Mouse (Mus musculus): ENCODE data around the gene Tlx2.
A peak's percentile ranks its signal among the peaks of the same experiment; 100 is the strongest.

Gene Tlx2

GRCm38 (mm10) chr6:83070247-83070310 lies at the start of gene Tlx2:
Gene Tlx2 (minus strand): TSS chr6:83070293.
- no peak for DNase-seq

- peak; percentile 70 for DNase-seq
These were observed 49.6 kb upstream of the Tlx2 start for GRCm38 (mm10) chr6:83119734-83120051.

DNA sequence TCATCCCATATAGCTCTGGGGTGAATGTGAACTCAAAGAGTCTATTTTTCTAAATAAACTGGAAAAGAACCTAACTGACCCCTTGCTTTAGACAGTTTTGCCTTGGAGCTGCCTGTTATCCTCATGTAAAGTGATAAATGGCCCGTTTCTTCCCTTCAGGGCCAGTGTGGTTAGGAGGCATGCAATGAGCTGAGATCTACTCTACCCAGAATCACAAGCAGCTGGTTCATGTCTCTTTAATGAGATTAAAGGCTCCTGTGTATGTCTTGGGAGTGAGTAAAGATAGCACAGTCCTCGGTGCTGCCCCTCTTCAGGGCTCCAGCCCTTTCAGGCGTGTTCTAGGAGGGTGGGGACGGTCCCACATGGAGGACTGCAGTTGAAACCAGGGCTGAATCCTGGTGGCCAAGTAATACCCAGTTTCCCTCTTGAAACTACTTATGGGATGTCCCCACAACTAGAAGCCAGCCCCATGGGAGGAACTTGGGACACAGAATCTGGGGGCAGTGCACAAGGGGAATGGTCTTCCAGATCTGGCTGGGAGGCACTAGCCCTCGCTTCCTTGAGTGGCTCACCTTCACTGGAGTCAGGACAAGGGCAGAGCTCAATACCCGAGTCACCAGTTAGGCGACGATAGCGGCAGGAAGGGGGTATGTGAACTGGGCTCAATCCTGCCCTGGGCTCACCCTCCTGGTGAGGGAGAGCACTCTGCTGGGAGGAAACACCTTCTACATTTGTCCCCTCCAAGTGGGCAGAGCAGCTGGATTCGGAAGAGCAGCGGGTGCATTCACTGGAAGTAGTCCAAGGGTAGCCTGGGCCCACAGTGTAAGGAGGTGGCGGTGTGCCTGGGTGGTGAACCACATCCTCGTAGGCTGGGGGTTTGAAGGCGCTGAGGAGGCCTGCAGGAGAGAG lies 49.0 kb upstream of the Tlx2 start:
- DNase-seq = no peak

- no peak for DNase-seq
These were observed 48.3 kb upstream of the Tlx2 start for GRCm38 (mm10) chr6:83118369-83118768.

DNA sequence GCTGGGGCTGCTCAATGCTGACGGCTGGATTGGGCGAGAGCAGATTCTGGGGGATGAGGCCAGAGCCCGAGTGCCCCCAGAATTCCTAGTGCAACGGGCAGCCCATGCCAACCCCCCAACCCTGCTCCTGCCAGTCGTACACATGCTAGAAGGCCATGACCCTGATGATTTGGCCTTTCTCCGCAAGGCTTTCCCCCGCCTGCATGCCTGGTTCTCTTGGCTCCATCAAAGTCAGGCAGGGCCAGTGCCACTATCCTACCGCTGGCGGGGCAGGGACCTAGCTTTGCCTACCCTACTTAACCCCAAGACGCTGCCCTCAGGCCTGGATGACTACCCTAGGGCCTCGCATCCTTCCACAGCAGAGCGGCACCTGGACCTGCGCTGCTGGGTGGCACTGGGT lies 47.5 kb upstream of the Tlx2 start:
- DNase-seq = no peak

DNA sequence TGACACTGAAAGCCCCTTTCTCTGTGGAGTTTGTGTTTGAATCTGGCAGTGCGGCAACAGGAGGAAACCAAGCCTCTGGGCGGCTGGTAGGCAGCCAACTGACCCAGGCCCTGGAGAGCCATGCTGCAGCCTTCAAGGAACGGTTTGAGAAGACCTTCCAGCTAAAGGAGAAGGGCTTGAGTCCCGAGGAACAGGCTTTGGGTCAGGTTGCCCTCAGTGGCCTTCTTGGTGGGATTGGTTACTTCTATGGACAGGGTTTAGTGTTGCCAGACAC lies 47.0 kb upstream of the Tlx2 start:
- DNase-seq = no peak

DNA sequence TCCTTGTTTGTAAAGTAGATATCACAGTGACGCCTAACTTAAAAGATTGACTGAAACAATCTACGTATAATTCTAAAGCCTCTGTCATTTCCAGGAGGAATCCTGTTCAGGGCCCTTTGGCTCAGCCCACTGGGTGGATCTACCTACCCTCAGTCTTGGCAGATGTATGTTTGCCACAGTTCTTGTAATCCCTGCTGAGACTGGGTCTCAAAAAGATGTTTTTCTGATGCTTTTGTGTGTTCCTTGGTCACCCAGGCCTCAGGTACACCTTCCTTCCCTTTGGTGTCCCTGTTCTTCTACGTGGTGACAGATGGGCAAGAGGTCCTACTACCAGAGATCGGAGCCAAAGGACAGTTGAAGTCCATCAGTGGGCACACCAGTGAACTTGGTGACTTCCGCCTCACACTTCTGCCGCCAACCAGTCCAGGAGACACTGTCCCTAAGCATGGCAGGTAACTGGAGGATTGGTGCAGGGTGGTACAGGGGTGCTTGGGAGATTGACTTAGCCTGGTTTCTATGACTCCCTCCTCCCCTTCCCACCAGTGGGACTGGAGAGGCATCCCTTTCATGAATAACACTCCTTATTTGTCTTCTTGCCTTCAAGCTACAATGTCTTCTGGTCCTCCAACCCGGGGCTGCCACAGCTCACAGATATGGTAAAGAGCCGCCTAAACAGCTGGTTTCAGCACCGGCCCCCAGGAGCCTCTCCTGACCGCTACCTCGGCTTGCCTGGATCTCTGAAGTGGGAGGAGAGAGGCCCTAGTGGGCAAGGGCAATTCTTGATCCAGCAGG lies 46.5 kb upstream of the Tlx2 start:
- no peak for DNase-seq

DNA sequence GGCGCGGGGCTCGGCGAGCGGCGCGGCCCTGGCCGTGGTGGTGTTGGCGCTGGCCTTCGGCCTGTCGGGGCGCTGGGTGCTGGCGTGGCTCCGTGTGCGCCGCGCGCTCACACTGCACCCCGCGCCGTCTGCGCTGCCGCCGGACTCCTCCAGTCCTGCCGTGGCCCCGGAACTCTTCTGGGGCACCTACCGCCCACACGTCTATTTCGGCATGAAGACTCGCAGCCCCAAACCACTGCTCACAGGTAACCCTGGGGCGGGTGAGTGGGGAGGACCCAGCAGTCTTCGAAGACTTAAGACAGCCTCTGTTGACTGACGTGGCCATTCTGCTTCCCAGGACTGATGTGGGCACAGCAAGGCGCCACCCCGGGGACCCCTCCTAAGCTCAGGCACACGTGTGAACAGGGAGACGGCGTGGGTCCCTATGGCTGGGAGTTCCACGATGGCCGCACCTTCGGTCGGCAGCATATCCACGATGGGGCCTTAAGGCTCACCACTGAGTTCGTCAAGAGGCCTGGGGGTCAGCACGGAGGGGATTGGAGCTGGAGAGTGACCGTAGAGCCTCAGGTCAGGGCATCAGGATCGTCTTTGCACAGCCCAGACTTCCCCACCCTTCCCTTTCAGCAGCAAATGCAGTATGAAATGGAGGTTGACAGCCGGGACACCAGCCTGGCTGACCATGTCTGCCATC lies 45.7 kb upstream of the Tlx2 start:
- DNase-seq = peak; percentile 67

- peak; percentile 91 for DNase-seq
These were observed 45.0 kb upstream of the Tlx2 start, which contains the start of gene Mogs for GRCm38 (mm10) chr6:83115011-83115671. Gene Mogs (plus strand): TSS chr6:83115496.

DNA sequence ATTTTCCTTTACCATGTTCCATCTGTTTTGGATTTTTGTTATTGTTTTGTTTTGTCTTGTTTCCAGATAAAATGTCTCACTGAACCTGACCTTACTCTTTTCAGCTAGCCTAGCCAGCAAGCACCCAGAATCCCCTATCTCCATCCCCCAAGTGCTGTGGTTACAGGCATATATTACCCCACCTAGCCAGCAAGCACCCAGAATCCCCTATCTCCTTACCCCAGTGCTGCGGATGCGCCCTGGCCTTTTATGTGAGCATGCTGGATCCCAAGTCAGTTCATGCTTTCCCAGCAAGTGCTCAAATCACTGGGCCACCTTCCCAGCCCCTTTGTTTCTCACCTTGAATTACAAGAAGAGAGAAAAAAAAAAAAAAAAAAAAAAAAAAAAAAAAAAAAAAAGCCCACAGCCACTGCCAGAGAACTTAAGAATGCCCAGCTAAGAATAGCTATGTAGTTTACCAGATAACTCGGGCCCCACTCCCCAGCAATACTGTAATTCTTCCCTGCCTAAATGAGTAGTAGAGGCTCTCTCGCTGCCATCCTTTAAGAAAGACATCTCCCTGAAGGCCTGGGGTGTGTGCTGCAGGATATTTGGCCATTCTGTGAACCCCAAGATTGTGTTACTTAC lies 41.5 kb upstream of the Tlx2 start:
- peak; percentile 14 for DNase-seq

DNA sequence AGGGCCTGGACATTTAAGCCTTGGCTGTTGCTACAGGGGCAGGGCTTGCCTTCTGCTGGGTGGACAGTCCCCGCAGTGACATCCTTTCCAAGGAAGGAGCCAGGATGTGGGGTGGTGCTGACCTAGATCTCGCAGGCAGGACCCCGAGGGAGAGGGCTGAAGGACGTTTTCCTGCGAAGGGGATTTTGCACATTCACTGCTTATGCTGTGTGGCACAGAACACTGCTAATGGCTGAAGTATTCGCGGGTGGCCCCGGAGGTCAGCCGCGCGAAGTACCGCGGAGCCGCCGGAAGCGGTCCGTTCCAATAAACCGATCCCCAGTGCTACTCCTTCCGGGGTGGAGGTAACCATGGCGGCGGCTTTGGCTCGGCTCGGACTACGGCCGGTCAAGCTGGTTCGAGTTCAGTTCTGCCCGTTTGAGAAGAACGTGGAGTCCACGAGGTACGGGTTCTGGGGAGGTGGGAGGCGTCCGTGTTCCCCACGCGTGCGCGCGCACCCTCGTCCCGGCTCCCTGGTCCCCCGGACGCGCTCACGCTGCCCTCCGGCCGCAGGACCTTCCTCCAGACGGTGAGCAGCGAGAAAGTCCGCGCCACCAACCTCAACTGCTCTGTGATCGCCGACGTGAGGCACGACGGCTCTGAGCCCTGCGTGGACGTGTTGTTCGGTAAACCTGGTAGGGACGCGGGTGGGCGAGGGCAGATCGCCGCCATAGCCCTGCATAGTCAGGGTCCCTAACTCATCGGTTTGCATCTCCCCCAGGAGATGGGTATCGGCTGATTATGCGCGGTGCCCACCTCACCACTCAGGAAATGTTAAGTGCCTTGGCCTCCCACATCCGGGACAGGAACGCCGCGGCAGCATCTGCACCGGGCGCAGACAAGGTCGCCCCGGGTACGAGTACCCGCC lies 38.9 kb upstream of the Tlx2 start, which contains the start of gene Mrpl53:
Gene Mrpl53, plus strand, starts transcription at position 279 of the 907 bp plus-strand sequence.
- DNase-seq = peak; percentile 85

- DNase-seq = peak; percentile 79
These were observed 37.7 kb upstream of the Tlx2 start for GRCm38 (mm10) chr6:83107566-83108400.

GRCm38 (mm10) chr6:83104158-83104557 lies 34.1 kb upstream of the Tlx2 start:
- DNase-seq = no peak

- DNase-seq = peak; percentile 50
These were observed 33.1 kb upstream of the Tlx2 start for GRCm38 (mm10) chr6:83103130-83103650.

DNA sequence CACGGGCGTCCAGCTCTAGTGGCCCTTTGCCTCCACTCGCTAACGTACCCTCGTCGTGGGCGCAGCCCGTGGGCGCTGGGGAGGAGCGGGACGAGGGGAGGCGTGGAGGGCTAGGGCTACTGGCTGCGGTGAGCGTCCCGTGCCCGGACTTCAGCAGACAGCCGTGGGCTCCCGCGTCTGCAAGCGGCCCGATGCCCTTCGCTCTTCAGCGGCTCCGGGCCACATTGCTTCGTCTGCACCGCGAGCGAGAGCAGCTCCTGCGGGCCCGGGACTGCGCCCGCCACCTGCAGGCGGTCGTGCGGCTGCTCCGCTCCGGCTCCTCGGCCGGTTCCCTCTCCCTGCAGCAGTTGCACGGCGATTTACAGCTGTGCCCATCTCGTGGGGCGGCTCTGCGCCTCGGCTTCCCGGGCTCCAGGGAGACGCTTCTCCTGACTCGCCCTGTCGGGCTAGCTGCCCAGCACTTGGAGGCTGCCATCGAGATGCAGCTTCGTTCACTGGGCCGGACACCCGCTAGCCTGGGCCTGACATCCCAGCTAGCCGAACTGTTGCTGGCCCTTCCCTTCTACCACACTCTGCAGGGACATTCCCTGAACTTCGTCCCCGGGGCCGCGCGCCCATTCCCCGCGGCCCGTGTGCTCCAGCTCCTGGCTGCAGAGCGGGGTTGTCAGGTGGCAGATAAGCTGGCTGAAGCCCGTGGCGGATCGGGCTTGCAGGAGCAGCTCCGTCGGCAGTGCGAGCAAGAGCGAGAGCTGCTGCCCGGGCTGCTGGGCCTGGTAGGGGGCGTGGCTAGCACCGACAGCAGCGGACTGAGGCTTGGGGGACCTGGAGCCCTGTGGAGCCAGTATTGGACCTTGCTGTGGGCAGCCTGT lies 31.8 kb upstream of the Tlx2 start:
- DNase-seq = peak; percentile 69

GRCm38 (mm10) chr6:83101316-83101687 lies 31.2 kb upstream of the Tlx2 start, which contains the start of the genes Ccdc142 and Gm42688:
Gene Ccdc142 (plus strand): TSS chr6:83101601.
Gene Gm42688 (plus strand): TSS chr6:83101617.
- peak; percentile 94 for DNase-seq

DNA sequence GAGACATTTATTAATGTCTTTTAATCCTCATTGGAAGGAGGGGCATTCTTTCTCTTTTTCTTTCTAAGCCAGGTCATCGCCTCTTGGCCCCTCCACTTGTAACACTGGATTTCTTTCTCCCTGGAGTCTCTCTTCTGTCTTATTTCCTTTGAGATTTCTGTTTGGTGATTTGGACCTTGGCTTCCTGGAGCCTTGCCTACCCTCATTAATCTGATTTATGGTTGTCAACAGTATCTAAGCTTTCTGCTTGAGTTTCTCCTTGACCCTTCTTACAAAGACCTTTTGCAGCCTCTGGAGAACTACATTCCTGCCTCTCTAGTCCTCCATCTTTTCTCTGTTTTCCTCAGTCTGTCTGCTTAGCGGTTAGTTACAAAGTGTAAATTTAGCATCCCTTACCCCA lies 28.3 kb upstream of the Tlx2 start:
- DNase-seq = no peak

DNA sequence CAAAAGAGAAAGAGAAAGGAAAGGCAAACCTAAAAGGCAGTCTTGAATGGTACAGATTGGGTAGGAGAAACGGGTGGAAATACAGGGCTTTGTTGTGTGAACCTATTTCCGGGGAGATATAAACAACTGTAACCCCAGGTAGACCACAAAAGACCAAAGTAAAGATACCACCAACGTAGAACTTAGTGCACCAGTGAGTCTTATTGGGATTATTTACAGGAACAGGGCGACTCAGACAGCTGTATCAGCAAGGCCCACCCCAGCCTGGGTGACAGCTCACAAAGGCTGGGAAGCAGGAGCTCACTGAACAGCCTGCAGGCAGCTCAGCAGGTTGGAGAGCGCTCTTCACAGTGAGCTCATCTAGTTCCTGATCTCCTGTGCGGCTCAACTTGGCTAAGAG lies 25.9 kb upstream of the Tlx2 start:
- DNase-seq = no peak

GRCm38 (mm10) chr6:83092416-83093127 lies 22.5 kb upstream of the Tlx2 start:
- DNase-seq = no peak

Measured in cerebellum, adult 9-11 months (tissue).